Mouse (Mus musculus) lung, postnatal 14 days (tissue): ENCODE data around the gene Rnf4.

Experiments
- DNase-seq: peaks from one replicate; pipeline ENCODE4 v3.0.0; 2021

Gene Rnf4

DNA sequence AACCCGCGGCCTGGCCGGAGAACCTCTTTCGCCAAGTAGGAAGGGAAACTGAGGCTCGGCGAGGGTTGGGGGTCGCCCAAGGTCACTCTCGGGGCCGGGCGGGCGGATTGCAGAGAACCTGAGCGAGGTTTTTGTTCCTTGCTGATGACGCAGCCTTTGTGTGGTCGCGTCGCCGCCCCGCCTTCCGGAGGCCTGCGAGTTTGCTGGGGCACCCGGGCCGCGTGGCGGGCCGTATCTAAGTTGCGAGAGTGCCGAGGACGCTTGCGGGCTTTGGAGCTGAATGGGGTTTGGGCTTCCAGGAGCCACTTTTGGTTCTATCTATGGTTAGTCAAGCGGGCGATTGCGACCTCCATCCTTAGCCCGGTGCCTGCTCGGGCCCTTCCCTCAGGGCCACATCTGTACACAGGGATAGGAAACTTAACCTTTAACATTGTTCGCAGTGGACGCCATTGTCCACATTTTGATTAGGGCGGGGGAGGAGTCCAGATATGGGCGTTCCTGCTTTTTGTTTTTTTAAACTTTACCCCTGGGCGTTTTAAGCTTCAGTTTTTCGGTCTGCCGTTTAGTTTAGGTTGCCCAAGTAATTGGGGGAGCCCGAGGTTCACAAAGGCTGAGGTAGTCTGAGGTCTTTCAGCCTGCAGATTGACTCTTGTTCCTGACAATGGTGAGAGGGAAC is 824 bp downstream of the Rnf4 start:
- DNase-seq = peak; percentile 55

DNA sequence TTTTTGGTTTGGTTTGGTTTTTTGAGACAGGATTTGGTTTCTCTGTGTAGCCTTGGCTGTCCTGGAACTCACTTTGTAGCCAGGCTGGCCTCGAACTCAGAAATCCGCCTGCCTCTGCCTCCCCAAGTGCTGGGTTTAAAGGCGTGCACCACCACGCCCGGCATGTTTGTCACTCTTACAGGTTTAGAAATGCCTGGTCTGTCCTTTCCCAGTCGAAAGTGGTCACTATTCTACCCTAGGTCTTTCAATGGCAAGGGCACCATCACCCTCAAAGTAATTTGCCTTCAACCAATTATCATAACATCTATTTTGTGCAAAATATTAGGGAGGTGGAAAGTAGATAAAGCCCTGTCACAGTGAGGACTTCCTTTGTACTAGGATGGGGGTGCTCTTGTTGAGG is 4.2 kb downstream of the Rnf4 start:
- no peak for DNase-seq

DNA sequence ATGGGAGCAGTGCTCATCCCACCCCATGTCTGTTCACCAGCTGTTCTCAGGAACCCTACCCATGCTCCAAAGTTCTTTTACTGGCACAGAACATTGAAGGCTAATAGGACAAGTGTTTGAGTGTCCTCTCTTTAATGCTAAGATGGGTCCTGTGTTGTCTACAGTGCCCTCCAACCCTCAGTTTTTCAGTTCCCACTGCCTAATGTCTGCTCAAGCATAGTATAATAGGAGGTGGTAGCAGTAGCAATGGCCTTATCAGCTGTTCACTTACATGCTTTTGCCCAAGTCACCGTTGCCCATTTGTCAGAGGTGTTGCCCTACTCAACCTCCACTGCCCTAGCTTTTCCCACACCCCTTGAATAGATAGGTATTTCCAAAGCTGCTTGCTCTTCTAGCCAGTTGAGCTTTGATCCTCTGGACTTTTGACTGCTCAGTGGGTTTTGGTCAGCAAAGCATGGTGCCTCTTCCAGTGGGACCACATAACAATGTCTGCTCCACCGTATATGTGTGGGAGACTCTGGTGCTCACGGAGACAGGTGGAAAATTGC is 16.1 kb downstream of the Rnf4 start:
- no peak for DNase-seq

DNA sequence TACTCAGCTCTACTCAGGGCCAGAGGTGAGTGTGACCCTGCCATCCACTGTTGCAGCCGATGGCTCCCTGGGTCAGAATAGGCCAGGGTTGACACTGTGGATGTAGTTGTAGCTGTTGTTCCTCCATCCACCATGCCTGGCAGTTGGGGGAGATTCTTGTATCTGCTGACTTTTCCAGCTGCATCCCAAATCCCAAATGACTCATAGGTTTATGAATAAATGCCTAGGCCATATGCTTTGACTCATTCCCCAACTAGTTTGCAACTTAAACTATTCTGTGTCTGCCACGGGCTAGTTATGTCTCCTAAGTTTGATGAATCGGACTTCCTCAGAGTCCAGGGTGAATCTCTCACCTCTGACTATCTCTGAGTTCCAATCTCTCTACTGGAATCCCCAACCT is 24.2 kb downstream of the Rnf4 start:
- DNase-seq = no peak

DNA sequence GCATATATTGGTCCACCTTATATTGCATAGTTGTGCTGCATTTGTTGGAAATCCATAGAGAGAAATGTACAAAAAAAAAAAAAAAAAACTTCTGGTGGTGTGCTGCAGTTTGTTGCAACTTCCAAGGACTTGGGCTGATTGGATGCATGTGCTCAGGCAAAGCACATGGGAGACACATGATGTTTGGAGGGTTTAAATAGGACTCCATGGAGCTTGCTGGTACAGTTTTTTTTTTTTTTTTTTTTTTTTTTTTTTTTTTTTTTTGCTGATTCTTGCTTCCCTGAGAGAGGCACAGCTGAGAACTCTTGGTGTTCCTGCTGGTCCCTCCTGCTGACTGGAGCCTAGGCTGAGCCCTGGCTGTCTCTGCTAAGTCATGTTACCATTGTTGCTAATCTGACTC is 27.0 kb downstream of the Rnf4 start:
- no peak for DNase-seq

GRCm38 (mm10) chr5:34368551-34369290 is 32.6 kb downstream of the Rnf4 start:
- DNase-seq = no peak

DNA sequence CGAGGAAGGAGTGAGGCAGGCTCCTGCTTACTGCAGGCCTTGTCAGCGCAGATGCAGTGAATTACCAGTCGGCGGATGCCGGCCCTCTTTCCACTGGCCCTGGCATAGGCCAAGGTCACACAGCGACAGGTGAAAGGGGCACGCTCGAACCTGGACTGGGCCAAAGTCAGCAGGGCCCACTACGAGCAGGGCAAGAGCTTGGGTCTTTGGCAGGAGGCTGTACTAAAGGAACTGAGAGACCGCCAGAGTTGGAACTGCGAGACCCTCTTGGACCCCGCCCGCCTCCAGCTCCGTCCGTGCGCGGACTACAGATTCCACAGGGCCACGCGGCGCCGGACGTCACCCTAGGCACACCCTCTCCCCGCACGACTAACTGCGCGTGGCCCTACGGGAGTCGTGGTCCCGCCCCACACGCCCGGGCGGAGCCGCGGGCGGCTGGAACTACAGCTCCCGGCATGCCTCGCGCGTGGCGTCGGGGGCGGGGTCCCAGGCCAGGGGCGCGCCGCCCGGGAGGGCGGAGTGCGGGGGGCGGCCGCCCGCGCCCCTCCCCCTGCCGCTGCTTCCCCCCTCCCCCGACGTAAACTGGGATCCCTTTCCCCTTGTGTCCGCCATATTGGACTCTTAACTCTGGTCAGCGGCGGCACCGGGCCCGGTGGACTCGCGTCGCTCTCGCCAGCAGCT is 33.4 kb downstream of the Rnf4 start, which contains the start of gene Fam193a:
TSS of gene Fam193a (plus strand) at position 593 of the 681 bp plus-strand sequence.
- DNase-seq = peak; percentile 98

- DNase-seq = peak; percentile 19
These were observed 34.1 kb downstream of the Rnf4 start for GRCm38 (mm10) chr5:34370022-34370823.

- no peak for DNase-seq
These were observed 34.8 kb downstream of the Rnf4 start for GRCm38 (mm10) chr5:34370840-34371239.

DNA sequence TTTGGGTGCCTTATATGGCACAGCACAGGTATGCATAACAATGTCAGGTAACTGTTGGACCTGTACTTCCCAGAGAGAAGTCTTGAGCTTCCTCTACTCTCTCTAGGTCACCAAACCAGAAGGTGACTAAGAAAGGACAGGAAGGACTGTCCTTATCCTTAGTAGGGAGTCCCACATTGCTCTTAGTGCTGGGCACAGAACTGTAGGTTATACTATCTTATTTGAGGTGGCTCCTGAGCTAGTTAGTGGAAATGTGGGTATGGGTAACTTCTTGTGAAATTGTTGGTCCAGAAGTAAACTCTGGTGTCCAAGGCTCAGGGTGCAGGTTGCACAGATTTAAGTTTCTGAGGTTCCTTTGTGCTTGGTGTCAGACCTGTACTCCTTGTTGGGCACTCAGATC is 36.1 kb downstream of the Rnf4 start:
- no peak for DNase-seq

DNA sequence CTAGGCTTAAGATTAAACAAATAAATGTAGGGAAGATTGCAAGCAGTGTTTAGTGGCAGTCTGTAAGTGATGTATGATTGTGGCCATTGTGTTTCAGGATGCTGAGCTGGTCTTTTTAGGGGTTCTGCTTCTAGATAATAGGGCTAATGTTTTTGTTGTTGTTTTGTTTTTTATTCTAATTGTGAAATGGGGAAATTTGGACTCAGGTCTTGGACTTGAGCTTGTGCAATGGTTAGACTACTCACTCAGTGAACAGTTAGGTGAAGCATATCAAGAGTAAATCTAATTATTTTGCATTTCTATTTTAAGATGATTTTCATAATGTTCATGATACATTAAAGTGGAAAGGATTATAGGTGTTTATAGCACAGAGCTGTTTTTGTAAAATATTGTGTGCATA is 36.5 kb downstream of the Rnf4 start:
- DNase-seq = no peak

- DNase-seq = no peak
These were observed 42.7 kb downstream of the Rnf4 start for GRCm38 (mm10) chr5:34378787-34379186.

DNA sequence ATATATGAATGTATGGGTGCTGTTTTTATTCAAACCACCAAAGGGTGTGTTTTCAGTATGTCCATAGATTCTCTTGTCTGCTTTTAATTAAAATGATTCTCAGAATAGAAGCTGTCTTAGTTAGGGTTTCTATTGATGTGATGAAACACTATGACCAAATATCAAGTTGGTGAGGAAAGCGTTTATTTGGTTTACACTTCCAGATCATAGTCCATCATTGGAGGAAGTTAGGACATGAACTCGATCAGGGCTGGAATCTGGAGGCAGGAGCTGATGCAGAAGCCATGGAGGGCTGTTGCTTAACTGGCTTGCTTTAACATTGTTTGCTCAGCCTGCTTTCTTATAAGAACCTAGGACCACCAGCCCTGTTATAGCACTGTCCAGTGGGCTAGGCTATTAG is 45.6 kb downstream of the Rnf4 start:
- no peak for DNase-seq

DNA sequence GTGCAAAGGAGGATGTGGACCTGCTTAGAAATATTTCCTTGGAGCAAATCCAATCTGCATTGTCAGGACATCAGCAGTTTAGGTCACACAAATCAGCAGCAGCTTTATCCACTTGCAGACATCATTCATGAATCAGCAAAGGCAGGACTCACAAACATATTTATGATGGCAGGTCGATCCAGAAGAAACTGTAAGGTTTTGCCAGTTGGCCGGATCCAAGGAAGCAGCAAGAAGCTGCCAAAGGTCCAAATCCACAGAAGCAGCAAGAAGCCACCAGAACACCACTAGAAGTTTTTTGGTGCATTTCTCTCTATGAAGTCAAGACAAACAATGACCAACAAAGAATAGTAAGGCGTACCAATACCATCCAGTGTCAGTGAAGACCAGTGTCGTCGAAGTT is 49.5 kb downstream of the Rnf4 start:
- no peak for DNase-seq

- no peak for DNase-seq
These were observed 50.7 kb downstream of the Rnf4 start for GRCm38 (mm10) chr5:34386744-34387143.

DNA sequence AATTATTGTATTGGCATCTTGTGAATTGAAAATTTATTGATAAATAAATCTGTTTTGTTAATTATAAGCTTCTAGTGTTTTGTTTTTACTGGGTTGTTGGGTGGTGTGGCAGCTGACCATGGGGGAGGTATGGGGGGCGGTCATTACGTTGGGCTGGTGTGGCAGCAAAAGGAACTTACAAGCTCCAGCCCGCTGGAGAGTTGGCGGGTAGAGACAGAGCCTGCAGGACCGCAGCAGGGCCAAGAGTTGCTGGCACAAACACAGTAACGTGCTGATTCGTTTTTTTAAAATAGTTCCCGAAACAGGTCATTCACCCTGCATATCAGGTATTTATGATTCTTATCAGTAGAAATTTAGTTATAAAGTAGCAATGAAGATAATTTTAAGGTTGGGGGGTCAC is 57.2 kb downstream of the Rnf4 start:
- no peak for DNase-seq

GRCm38 (mm10) chr5:34395347-34395746 is 59.3 kb downstream of the Rnf4 start:
- no peak for DNase-seq

DNA sequence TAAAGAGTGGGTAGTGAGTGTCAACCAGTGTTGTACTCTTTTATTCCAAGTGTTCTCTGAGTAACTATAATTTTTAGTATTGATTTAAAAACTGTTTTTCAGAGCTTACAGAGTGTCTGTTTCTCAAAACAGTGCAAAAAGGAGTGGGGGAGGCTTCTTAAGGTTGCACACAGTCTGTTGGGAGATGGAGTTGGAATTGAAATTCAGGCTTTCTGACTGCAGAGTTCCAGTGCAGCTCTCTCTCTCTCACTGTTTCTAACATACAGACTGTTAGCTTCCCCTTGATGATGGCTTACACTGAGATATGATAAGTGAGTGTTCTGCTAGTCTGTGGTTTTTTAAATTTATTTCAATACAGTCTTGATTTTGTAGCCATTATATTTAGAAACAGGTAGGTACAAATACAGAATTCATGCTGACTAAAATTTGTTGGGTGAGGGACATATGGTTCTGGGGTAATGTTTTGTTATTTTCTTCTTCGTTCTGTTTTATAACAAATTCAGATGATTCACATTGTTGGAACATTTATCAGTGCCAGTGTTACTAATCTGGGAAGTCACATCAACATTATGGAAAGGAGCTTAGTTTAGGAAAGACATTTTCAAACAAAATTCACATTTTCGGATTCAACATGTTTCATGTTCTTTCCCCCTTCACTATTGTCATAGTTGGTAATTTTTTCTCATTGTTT is 59.9 kb downstream of the Rnf4 start:
- no peak for DNase-seq

- DNase-seq = no peak
These were observed 61.8 kb downstream of the Rnf4 start for GRCm38 (mm10) chr5:34397866-34398265.

- no peak for DNase-seq
These were observed 62.2 kb downstream of the Rnf4 start for GRCm38 (mm10) chr5:34398326-34398725.
